Mouse (Mus musculus): ENCODE data around the gene Kpna3. TPM values are rescaled to one million over a fixed set of nuclear protein-coding genes. Genes with fewer than 3 reads are reported as not detected.
"Not testable (repeated sequence)": the region's sequence is repeated elsewhere in the genome, so short reads cannot be mapped to it uniquely, and the experiment has no call there.

Gene Kpna3
- 10 to 100 TPM; 68.1 to 70.1 TPM for total RNA-seq (2021)
- long read RNA-seq, experiment 1, full-length matches to known transcripts, result 32 of 39 reads
- long read RNA-seq, experiment 1, partial matches to known transcripts, result 5 of 39 reads
- long read RNA-seq, experiment 1, other reads (novel, unspliced or antisense), result 2 of 39 reads
- long read RNA-seq, experiment 2, full-length matches to known transcripts, result 47 of 55 reads
- long read RNA-seq, experiment 2, partial matches to known transcripts, result 5 of 55 reads
- long read RNA-seq, experiment 2, other reads (novel, unspliced or antisense), result 3 of 55 reads

DNA sequence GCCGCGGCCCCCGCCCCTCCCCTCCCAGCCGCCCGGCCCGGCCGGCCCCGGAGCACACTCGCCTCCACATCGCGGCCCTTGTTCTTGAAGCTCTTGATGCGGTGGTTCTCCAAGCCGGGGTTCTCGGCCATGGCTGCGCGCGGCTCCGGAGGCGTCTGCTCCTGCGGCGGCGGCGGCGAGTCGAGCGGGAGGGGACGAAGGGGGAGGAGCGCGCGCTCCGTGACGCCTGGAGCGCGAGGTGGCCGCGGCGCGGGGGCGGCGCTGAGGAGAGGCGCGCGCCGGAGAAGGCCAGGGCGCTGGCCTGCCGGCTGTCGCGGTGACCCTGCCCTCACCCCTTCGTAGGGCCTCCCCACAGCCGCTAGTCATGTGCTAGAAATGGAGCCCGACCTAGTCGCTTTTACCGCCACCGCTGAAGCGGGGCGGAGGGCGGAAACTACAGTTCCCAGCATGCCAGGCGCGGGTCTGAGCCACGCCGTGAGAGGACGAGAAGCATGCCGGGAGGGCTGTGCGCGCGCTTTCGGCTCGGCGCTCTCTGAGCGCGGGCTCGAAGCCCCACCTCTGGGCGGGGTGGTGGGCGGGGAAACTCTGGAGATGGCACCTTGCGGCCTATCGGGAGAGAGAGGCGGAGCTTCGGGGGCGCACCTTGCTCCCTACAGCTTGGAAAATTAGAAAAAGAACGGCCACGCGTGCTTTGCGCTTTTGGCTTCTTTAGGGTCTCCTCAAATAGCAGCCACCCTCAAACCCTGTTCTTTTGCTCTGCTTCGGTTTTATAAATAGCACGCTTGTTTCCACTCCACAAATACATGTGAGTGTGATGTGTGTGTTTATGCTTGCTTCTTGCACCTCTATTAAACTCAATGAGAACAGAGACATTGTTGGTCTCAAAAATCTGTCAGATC lies at the start of gene Kpna3:
Kpna3 (minus strand) TSS at position 214 of the 899 bp plus-strand sequence.
- peak; percentile 96 to 97 for DNase-seq (ENCODE audit: low spot score in 2 of 2)

DNA sequence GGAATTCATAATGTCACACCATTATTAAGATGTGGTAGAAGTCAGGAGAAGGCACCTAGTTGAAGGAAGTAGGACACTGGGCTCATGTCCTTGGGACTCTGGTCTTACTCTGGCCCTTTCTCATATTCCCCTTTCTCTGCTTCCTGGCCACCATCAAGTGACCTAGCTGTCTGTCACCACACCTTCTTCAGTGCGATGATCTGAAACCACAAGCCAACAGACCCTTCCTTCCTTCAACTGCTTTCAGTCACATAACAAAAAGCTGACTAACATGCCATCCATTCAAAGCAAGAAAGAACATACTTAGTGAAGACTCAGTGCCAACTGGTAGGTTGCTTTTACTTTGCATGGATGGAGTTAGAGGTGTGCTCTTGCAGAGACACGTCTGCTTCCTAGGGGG lies 20.7 kb upstream of the Kpna3 start:
- no peak for DNase-seq (ENCODE audit: low spot score in 2 of 2)

DNA sequence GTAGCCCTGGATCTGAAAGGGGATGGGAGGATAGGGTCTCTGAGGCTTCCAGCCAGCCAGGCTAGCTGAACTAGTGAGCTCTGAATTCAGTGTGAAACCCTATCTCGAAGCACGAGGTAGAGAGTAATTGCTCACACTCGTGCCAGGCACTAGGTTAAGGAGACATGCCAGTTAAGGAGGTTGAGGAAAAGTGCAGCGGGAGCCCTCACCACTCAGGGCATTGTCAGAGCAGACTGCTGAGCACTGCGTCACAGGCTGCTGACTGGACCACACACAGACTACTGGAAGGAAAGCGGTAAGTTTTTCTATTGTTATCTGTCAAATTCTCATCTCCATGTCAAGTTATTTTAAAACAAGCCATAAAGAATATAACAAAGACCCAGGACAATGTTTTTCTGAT lies 17.8 kb upstream of the Kpna3 start:
- DNase-seq (ENCODE audit: low spot score in 2 of 2), result no peak

DNA sequence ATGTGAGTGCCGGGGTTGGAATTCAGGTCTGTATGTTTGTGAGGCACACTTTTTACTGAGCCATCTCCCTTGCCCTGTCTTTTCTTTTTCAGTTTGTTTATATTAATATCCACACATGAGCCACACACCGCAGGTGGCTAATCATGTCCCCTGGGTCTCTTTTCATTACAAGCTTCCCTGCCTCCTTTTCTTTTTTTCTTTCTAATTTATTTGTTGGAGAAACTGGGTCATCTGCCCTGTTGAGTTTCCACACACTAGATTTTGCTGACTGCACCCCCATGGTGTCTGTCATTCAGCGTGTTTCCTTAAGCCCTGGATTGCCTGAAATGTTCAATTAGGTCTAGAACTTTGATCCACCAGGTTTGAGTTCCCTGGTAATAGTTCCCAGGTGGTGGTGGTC lies 15.9 kb upstream of the Kpna3 start:
- no peak for DNase-seq (ENCODE audit: low spot score in 2 of 2)

DNA sequence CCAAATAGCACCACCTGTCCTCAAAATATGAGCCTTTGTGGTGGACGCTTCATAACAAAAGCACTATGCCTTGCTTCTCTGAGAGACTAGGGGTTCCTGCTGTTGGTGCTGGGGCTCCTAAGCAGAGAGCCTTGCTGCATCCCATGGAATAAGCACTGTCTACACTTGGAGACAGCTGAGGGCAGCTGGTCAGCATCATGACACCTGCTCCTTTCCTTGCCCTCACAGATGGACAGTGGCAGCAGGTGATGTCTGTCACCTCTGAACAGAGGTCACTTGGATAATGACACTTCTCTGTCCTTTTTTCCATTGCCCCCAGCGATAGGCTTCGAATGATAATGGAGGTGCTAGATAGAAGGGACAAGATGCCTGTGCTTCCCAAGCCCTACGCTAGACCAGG lies 13.4 kb upstream of the Kpna3 start:
- DNase-seq (ENCODE audit: low spot score in 2 of 2), result no peak

DNA sequence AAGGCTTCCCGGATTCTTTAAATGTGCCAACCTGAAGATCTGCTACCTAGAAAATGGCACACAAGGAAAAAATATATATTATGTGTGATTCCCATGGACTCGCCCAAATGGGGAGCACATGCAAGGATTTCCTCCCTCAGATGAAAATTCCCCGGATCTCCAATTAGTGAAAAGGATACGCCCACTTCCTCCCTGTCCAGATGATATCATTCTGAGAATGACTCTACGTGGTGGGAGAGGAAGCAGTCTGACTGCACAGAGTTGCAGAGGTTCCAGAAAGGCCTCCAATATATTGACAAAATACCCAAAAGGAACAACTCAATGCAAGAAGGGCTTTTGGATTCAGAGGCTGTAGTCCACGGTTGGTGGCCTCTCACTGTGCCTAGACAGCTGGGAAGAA lies 12.8 kb upstream of the Kpna3 start:
- no peak for DNase-seq (ENCODE audit: low spot score in 2 of 2)

DNA sequence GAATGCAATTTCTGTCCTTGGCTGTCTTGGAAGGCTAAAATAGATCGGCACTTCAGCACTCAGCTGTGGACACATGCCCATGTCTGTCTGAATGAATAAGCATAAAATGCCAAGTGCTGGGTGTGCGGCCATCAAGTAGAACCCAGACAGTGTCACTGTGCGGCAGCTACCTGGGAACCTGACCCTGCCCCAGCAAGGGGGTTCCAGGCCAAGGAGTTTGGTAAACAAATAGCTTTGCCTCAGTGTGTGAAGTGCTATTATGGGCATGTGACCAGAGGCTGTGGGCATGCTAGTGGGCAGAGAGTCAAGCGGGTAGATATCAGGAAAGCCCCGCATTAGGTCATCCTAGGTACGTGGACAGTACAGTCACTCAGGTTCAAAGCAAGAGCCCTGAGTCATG lies 8.1 kb upstream of the Kpna3 start:
- no peak for DNase-seq (ENCODE audit: low spot score in 2 of 2)

DNA sequence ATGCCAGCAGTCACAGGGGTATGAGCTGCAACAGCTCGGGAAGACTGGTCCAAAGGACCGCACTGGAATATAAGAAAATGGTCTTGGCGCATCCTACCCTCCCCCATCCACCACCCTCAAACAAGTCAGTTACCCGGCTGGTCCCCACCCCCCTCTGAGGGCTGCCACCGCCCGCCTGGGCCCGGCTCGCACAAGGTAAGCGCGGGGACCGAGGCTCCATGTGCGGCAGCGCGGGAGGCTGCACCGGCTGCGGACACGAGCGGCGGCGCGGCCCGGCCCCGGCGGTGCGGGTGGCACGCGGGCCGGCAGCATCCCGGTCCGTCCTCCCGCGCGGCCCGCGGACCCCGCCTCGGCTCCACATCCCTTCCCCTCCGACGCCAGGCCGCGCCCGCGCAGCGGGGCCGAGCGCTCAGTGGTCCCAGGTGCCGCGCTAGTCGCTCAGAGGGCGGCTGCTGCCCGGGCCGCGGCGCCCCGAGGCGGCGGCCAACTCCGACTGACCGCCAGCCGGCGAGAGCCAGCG lies 473 bp downstream of the Kpna3 start:
- peak; percentile 42 to 51 for DNase-seq (ENCODE audit: low spot score in 2 of 2)

DNA sequence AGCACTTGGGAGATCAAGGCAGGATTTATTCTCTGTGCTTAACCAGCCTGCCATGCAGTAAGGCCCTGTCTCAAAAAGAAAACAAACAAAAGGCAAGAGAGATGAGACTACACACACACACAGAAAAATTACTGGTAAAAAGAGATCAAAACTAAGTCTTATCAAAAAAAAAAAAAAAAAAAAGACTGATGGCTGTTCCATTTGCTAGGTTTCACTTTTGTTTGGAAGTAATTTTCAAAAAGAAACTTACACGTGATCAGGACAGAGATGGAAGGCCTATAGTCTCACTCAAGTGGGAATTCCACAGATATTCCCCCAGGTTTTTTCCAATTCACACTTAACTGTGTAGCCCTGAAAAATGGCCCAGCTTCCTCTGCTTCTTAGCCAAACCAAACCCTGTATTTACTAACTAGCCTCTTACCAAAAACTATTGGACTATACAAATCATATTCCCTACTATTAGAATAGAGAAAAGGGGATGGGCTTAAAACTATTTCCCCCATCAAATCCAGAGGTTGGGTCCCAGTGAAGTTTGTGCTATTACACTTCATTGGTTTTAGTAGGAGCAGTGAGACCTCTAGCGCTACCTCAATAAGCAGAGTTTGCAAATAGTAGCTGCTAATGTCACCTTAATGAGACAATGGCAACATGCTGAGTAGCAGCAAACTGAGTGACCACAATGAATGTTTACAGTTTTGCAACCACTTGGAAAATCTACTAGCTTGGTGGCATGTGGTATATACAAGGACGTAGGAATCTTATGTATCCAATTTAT lies 1.3 kb downstream of the Kpna3 start:
- DNase-seq (ENCODE audit: low spot score in 2 of 2), result no peak

DNA sequence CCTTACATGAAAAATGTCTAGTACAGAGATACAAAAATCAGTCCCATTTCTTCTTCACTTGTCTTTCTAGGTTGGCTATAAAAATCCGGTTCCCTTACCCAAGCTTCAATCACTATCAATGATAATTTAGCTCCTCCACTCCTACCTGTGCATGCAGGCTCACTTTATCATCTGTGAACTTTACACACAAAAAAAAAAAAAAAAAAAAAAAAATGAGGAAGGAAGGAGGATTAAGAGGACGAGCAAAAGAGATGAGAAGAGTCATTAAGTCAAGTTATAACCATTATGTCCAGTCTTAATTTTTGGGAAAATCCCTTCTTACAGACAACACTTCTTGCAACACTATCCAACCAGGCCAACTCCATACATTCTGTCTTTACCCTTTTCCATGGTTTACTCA lies 2.8 kb downstream of the Kpna3 start:
- DNase-seq (ENCODE audit: low spot score in 2 of 2), result no peak

DNA sequence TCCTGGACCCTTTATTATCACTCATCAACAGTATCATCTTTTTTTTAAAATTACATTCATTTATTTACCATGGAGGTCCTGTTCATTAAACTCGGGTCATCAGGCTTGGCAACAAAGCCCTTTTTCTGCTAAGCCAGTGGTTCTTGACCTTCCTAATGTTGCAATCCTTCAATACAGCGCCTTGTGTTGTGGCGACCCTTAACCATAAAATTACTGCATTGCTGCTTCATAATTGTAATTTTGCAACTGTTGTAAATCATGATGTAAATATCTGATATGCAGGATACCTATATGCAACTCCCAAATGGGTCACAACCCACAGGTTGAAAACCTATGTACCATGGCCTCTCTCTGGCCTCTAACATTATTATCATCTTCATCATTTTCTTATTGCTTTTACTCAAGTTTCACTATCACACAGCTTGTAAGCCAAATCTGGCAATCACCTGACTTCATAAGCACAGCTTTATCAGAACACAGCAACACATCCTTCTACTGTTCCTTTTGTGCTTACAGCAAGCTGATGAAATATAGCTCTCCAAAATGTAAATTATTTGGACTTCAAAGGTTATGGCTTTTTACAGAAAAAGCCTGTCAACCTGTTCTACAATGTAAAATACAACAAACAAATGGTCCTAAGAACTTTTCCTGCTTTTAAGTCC lies 11.4 kb downstream of the Kpna3 start:
- no peak for DNase-seq (ENCODE audit: low spot score in 2 of 2)

DNA sequence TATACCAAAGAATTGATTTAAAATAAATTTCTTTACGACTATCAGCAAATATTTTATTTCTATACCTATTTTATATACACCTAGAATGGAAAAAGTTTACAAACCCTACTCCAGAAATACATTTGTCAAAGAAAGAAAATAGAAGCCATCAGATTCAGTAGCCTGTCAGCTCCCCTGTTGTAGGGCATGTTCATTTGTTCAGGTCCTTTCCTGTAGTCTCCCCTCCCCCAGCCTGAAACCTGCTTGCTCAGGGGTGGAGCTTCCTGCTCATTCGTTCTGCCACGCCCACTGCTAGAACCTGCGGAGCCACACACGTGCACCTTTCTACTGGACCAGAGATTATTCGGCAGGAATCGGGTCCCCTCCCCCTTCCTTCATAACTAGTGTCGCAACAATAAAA lies 12.6 kb downstream of the Kpna3 start:
- DNase-seq (ENCODE audit: low spot score in 2 of 2), result not testable (repeated sequence)

DNA sequence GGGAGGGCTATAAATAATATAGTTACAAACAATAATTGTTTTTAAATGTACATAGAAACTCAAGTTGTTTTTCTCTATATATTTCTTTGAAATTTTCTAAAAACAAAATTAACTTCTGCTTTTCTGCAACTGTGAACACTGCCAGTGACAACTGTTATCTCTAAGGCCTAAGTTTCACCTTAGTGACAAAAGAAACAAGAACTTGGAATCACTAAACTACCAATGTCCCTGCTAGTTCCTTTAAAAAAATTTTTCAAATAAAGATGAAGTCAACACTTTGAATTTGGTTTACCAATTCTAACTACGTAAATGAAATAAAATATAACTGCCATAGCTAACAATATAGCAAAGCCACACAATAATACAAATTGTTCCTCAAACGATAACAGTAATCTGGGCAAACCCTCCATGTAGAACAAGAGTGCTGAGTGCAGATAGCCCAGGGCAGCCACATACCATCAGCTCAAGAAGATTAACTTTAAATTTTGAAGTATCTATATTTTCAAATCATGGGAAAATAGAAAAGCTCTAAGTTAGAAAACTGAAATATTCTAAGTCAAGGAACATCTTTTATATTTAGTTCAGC lies 14.5 kb downstream of the Kpna3 start:
- DNase-seq (ENCODE audit: low spot score in 2 of 2), result no peak

DNA sequence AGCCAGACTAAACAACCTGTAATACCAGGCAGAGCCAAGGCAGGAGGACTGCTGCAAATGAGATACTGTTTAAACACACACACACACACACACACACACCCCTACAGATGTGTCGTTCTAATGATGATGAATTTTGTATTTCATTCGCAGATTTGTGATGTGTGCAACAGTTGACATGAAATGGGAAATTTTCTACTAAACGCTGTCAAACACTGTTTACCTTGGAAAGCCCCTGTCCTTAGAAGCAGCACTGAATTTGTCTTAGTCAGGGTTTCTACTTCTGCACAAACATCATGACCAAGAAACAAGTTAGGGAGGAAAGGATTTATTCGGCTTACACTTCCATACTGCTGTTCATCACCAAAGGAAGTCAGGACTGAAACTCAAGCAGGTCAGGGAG lies 24.0 kb downstream of the Kpna3 start:
- no peak for DNase-seq (ENCODE audit: low spot score in 2 of 2)

DNA sequence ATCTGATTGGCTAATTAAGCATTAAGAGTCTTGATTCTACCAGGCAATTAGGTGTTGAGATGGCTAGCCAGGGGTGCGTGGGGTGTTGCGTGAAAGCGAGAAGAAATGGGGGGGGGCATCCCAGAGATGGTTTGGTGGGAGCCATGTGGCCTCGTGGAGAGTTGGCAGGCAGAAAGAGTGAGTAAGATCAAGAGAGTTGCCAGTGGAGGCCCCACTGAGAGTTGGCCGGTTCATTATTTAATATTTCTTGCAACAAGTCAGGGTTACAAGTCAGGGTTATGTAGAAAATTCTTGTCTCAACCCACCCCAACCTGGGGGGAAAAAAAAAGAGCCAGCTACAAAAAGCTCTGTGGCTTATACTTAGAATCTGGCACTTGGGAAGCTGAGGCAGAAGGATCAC lies 24.4 kb downstream of the Kpna3 start:
- DNase-seq (ENCODE audit: low spot score in 2 of 2), result no peak

DNA sequence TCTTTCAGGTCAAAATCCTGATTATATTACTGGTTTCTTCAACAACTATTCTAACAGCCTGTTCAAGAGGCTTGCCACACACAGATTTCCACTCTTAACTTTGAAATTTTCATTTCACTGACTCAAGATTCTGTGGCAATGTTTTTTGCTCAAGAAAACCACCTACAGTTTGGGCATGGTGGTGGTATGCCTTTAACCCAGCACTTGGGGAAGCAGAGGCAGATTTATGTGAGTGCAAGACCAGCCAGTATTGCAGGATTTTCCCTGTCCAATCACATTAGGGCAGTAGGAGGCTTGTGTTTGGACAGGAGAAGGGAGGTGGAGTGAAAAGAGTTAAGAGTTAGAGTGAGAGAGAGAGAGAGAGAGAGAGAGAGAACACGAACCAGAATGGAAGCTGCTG lies 24.9 kb downstream of the Kpna3 start:
- no peak for DNase-seq (ENCODE audit: low spot score in 2 of 2)

DNA sequence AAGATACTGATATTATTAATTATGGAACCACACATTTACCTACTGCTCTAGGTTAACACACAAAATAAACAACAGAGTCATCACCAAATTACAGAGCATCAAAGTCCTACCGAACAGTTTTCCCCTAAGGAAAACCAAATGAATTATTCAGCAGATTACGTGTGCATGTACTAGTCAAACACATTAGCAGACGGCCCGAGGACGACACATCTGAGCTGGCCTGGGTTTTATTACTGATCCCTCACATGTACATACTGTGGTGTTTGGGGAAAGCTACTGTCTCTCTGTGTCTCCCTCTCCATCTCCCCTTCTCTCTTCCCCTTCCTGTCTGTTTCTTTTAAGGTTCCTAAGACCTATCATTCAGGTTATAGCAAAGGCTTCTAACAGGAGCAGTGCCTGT lies 25.5 kb downstream of the Kpna3 start:
- no peak for DNase-seq (ENCODE audit: low spot score in 2 of 2)

DNA sequence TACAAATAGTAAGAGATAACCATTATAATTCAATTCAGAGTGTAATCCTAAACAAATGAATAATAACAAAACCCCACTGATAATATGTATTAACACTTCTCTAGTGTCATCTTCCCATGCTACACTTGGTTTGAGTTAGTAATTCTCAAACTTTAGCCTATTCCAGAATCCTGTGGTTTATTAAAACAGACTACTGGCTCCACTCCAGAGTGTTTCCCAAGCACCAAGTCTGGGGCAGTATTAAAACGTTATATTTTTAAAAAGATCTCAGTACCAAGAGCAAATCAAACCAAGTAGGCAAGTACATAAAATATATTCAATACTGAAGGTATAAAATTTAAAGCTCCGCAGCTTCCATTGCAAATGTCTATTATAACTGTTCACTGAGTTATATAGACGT lies 26.0 kb downstream of the Kpna3 start:
- no peak for DNase-seq (ENCODE audit: low spot score in 2 of 2)

DNA sequence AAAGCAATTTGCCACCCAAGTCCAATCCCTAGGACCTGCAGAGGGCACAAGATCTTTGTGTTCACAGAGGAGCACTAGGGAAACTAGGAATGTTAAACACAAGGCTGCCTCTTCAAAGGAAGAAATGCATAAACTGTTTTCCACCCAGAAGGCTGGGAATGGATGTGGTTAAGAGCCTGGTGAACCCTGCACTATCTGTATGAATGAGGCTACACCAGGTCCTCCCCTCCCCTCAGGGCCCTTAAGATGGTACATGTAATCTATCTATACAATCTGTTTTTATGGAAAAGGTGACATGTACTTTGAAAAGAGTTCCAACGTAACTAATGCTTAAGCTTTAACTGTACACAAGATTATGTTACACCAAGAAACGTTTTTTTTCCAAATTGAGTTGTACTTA lies 29.7 kb downstream of the Kpna3 start:
- no peak for DNase-seq (ENCODE audit: low spot score in 2 of 2)

DNA sequence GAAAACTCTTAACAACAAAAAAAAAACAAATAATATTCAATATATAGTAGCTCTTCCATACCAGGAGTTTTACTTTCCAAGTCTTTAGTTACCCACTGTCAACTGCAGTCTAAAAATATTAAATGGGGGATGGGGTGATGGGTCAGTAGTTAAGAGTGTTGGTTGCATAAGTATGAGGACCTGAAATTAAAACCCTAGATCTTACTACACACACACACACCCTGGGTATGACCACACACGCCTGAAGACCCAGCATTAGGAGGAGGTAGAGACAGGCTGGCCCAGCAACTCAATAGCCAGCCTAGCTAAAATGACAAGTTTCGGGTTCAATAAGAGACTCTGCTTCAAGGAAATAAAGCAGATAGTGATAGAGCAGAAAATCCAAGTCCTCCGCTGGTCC lies 32.6 kb downstream of the Kpna3 start:
- DNase-seq (ENCODE audit: low spot score in 2 of 2), result no peak

DNA sequence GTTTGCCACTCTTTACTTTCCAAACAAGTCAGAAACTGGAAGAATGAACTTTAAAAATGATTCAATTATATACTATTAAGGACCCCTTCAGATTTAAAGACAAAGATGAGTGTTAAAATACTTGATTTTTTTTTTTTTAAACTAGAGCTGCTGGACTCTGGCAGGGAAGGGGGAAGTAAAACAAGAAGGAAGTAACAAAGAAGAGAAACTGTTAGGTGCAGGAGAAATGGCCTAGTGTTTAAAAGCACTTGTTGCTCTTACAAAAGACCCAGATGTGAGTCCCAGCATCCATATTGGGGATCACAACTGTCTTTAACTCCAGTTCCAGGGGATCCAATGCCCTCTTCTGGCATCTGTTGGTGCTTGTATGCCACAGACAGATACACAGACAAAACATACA lies 33.9 kb downstream of the Kpna3 start:
- DNase-seq (ENCODE audit: low spot score in 2 of 2), result no peak
